Mouse (Mus musculus) stomach, postnatal 0 days (tissue): Measurements from ENCODE around the gene Aurkaip1. TPM values are rescaled to one million over a fixed set of nuclear protein-coding genes. Genes with fewer than 3 reads are reported as not detected.

Experiments
- ATAC-seq: fragments of 200-750 bp; cut with Nextera tagmentation; 2 replicates; pipeline ENCODE4 v1.8.0; 2017; ENCODE audit not compliant: low FRiP score, low TSS enrichment
- DNase-seq: peaks from one replicate; pipeline ENCODE4 v3.0.0-alpha.2; 2016; ENCODE audit warnings: low spot score
- H3K27ac ChIP-seq: fragments of 300-500 bp; sonication (generic); replicated peaks from 2 replicates; pipeline ENCODE4 v1.5.1; 2014; ENCODE audit warnings: mild to moderate bottlenecking, control low read depth
- H3K27me3 ChIP-seq: fragments of 300-500 bp; sonication (generic); 2 replicates; pipeline ENCODE4 v1.6.1; 2014; ENCODE audit warnings: low read length; ENCODE audit not compliant: control insufficient read depth, insufficient read depth
- H3K36me3 ChIP-seq: fragments of 300-500 bp; sonication (generic); 2 replicates; pipeline ENCODE4 v1.6.1; 2014; ENCODE audit warnings: low read length, mixed read lengths; ENCODE audit not compliant: control insufficient read depth, insufficient read depth
- H3K4me1 ChIP-seq: fragments of 300-500 bp; sonication (generic); replicated peaks from 2 replicates; pipeline ENCODE4 v1.6.1; 2014; ENCODE audit warnings: antibody characterized with exemption; ENCODE audit not compliant: control insufficient read depth, insufficient read depth
- H3K4me2 ChIP-seq: fragments of 300-500 bp; sonication (generic); replicated peaks from 2 replicates; pipeline ENCODE4 v1.6.1; 2014; ENCODE audit warnings: low read depth, mild to moderate bottlenecking, control low read depth, moderate library complexity
- H3K4me3 ChIP-seq: fragments of 300-500 bp; sonication (generic); 2 replicates; pipeline ENCODE4 v1.5.1; 2014; ENCODE audit warnings: low read depth, low read length, control low read depth
- H3K9ac ChIP-seq: fragments of 300-500 bp; sonication (generic); 2 replicates; pipeline ENCODE4 v1.6.1; 2014; ENCODE audit warnings: mild to moderate bottlenecking, low read length, control low read depth, mixed read lengths
- H3K9me3 ChIP-seq: fragments of 300-500 bp; sonication (generic); 2 replicates; pipeline ENCODE4 v1.6.1; 2016; ENCODE audit warnings: low read length; ENCODE audit not compliant: control insufficient read depth
- CTCF ChIP-seq: IDR thresholded peaks from 2 replicates; pipeline ENCODE4 v1.5.1; 2016; ENCODE audit warnings: antibody characterized with exemption, low read depth, mild to moderate bottlenecking, moderate library complexity
- EP300 ChIP-seq: optimal IDR thresholded peaks from 2 replicates; pipeline ENCODE3; 2016; ENCODE audit warnings: antibody characterized with exemption
- WGBS: fragments of 180-500 bp; shearing (Covaris S2); extraction: QIAGEN DNeasy Blood & Tissue Kit; methylation state at CpG from one replicate; pipeline ENCODE4 v1.1.7; 2014; 5-methylcytosine and 5-hydroxymethylcytosine counted together
- polyA plus RNA-seq: library from polyadenylated mRNA; unstranded; fragments of >200 nt; fragmentation: Nextera tagmentation; extraction: Ambion mirVana; gene quantifications from 2 replicates; pipeline ENCODE4 v1.2.1, GENCODE M21; 2015

Aurkaip1 gene
- polyA plus RNA-seq, 1 experiment from 2014 or later: 133 TPM

GRCm38 (mm10) chr4:155846871-155847578 lies 16.0 kb downstream of the Aurkaip1 start, which contains the start of gene Dvl1:
TSS of gene Dvl1 (plus strand) at chr4:155847402.
- H3K36me3 ChIP-seq: peaks cover 4% of the 10 kb centered on the region; the same call in 1 of the 2 replicates
- peak within 1 kb of the TSS; percentile 91 for H3K9ac ChIP-seq
- H3K9me3 ChIP-seq: no peaks in the 10 kb centered on the region
- peaks cover 8% of the 10 kb centered on the region for H3K4me1 ChIP-seq
- TF ChIP-seq CTCF (peak; percentile 63), EP300 (no peak)
- WGBS: 2% methylated on average over 43 of the region's 65 CpGs
- ATAC-seq (peak; percentile 89), DNase-seq (peak; percentile 95)
- H3K27me3 ChIP-seq: no peaks in the 10 kb centered on the region
- H3K27ac ChIP-seq: peak within 1 kb of the TSS; percentile 81
- H3K4me2 ChIP-seq: peak within 1 kb of the TSS; percentile 89
- peak within 1 kb of the TSS; percentile 71 for H3K4me3 ChIP-seq

- TF ChIP-seq CTCF (0 out of 2 replicates have a peak, but pooled peaks have one; percentile 7), EP300 (no peak)
- under 1% methylated on average over 47 of the region's 69 CpGs for WGBS
- Histone ChIP-seq H3K27ac (peak overlapping the region; percentile 81), H3K9ac (peak overlapping the region; percentile 91), H3K27me3 (no peaks in the 10 kb centered on the region), H3K9me3 (no peaks in the 10 kb centered on the region), H3K36me3 (peaks cover 4% of the 10 kb centered on the region; the same call in 1 of the 2 replicates), H3K4me3 (peak overlapping the region; percentile 71), H3K4me2 (peak overlapping the region; percentile 89), H3K4me1 (peaks cover 8% of the 10 kb centered on the region)
- ATAC-seq: peak; percentile 19
- peak; percentile 64 for DNase-seq
Observed at GRCm38 (mm10) chr4:155847591-155848352, 16.7 kb downstream of the Aurkaip1 start.

DNA sequence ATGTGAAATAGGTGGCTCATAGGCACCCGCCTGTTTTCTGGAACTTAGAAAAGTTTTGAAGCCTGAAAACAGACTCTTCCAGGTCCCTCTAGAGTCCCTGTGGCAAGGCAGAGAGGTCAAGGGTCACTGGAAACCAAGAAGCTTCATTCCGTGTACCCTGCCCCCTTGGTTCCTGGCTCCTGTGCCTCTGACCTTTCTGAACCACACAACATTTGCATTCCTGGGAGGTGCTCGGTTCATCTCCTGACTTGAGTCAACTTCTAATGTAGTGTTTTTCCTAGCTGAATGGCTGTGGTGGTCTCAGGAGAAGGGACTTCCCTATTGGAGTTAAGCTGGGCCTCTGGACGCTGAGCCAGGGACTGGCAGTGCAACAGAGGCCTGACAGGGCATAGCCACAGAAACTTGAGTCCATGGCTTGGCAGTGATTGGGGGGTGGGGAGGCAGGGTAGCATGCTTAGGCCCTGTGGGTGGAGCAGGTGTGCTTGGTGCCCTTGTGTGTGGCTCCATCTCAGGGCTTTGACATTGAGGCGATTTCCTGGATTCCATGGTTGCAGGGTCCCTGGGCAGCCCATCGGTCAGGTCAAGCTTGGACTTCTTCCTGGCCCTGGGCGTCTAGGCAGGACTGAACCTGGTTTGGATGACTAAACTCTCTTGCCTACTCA lies 17.5 kb downstream of the Aurkaip1 start:
- Histone ChIP-seq H3K36me3 (no peaks in the 10 kb centered on the region), H3K4me3 (peak overlapping the region; percentile 71), H3K9me3 (no peaks in the 10 kb centered on the region), H3K4me1 (peaks cover 8% of the 10 kb centered on the region), H3K27ac (no peak overlapping the region), H3K4me2 (peak overlapping the region; percentile 89), H3K9ac (peak overlapping the region; percentile 91), H3K27me3 (no peaks in the 10 kb centered on the region)
- no peak for TF ChIP-seq EP300
- TF ChIP-seq CTCF: no peak
- no peak for ATAC-seq
- WGBS: 55% methylated on average over 7 of the region's 7 CpGs
- no peak for DNase-seq

DNA sequence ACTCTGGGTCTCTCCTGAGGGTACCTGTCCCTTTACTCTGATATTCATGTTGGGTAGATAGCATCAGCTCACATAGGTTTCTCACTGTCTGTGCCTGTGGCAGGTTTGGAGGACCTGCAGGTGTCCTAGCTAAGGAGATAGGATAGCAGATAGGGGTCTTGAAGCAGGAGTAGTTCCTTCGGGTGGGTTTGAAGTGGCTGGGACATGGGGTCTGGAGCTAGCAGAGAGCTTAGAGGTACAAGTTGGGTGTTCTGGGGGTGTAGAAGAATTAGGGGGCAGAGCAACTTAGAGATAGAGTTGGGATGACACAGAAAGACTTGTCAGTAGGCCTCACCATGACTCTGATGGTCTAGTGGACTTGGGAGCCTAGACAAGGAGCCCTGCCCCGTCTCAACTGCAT lies 18.3 kb downstream of the Aurkaip1 start:
- DNase-seq: no peak
- Histone ChIP-seq H3K4me1 (peaks cover 8% of the 10 kb centered on the region), H3K27ac (no peak overlapping the region), H3K4me3 (no peak overlapping the region), H3K9me3 (no peaks in the 10 kb centered on the region), H3K27me3 (no peaks in the 10 kb centered on the region), H3K9ac (no peak overlapping the region), H3K36me3 (0 out of 2 replicates have a peak, but pooled peaks cover 3% of the 10 kb centered on the region), H3K4me2 (no peak overlapping the region; the same call in 1 of the 2 replicates)
- ATAC-seq: no peak
- WGBS: 91% methylated on average over 2 of the region's 2 CpGs
- TF ChIP-seq EP300: no peak
- TF ChIP-seq CTCF: no peak

DNA sequence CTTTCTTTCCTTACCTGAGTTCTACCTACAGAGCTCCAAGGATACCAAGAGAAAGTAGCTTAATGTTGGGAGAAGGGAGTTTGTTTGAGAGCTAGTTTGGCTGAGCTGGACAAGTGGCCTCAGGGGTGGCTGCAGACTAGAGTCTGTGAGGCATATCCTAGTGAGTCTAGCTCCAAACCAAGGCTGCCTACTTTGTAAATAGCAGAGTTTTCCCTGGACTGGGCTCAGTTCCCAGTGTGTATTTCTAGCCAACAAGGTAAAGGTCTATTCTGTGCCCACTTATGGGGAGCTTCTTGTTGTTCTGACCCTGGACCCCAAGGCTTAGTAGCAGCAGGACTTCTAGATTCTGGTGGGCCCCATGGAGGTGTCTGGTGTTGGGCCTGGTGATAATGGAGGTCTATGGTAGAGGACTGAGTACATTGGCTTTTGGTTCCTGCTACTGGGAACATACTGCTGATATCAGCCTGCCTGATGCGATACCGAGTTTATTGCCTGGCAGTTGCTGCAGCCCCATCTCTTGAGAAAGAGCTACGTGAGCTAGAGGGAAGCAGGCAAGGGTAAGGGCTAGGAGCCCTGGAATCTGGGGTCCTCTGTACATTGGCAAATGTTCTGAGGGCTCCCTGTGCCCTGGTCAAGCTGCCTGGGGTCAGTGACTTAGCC lies 18.9 kb downstream of the Aurkaip1 start:
- Histone ChIP-seq H3K4me1 (peaks cover 8% of the 10 kb centered on the region), H3K9me3 (no peaks in the 10 kb centered on the region), H3K4me2 (no peak overlapping the region), H3K9ac (no peak overlapping the region), H3K4me3 (no peak overlapping the region), H3K27me3 (no peaks in the 10 kb centered on the region), H3K36me3 (0 out of 2 replicates have a peak, but pooled peaks cover 3% of the 10 kb centered on the region), H3K27ac (no peak overlapping the region)
- no peak for DNase-seq
- WGBS: 95% methylated on average over 3 of the region's 3 CpGs
- ATAC-seq: no peak
- no peak for TF ChIP-seq CTCF
- no peak for TF ChIP-seq EP300
